8 mouse cellular contexts compared by ENCODE assay signal in the genomic region with DNA sequence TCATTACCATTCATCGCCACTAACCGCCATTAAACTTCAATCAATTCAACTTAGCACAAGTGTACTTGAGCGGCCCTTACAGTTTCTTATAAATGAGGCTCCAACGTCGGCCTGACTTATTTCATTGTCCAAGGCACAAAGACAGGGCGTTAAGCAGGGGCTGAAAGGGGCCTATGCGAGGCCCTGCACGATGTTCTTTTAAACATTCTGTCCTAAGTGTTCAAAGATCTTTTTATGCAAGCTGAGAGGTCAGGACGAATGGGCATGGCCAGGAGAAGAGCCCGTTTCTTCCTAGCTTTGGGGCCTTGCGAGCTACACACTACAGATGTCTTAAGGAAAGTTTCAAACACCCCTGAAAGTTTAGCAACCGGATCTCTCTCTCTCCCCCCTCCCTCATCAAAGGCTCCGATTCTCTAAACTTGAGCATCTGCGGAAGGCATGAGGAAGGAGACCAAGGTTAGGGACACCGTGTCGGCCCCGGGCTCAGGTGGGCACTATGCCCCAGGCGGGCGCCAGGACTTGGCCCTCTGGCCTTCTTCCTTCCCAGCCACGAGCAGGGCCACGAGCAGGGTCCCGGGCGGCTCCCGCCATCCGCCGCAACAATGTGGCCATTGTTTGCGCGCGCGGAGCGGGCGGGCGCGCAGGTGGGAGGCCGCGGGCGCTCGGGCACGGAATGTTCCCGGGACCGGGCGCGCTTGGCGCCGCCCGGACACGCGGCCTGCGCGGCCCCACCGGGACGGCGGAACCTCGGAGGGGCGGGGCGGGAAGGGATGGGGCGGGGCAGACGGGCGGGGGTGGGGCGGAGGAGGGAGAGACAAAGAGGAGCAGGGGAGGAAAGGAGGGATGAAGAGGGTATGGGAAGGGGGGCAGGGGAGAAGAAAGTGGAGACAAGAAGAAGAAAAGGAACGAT. TPM values are rescaled to one million over a fixed set of nuclear protein-coding genes. Genes with fewer than 3 reads are reported as not detected.
DNase-seq lines count a peak whose midpoint lies in the region; ATAC-seq and TF ChIP-seq lines count a peak whose summit lies in the region.

No protein-coding gene starts in this region.

- TF ChIP-seq POLR2A in cortical plate, adult 2 months (IDR thresholded peaks at IDR 0.05; ENCODE audit: extremely low read depth, insufficient read depth, low read length): no peak
- TF ChIP-seq POLR2A in heart, adult 2 months (IDR thresholded peaks at IDR 0.05; ENCODE audit: insufficient read depth, low read depth, low read length): no peak

- peak overlapping the region; percentile 60 for H3K9ac ChIP-seq in heart, adult 2 months (ENCODE audit: low read depth, low read length)
- no peak overlapping the region for H3K9ac ChIP-seq in liver, embryonic 15.5 days

- H3K27me3 ChIP-seq in heart, adult 2 months (ENCODE audit: control insufficient read depth, insufficient read depth, low read length): peaks cover 6% of the 10 kb centered on the region
- H3K27me3 ChIP-seq in liver, embryonic 15.5 days: peaks cover 68% of the 10 kb centered on the region

- H3K4me3 ChIP-seq in cortical plate, adult 2 months (ENCODE audit: insufficient read depth, low read length): no peak overlapping the region
- peak overlapping the region; percentile 46 for H3K4me3 ChIP-seq in heart, adult 2 months
- peak overlapping the region; percentile 48 for H3K4me3 ChIP-seq in liver, embryonic 15.5 days (replicated peaks)

- H3K36me3 ChIP-seq in heart, adult 2 months (ENCODE audit: control insufficient read depth, insufficient read depth, low read length): no peaks in the 10 kb centered on the region
- H3K36me3 ChIP-seq in liver, embryonic 15.5 days (replicated peaks): no peaks in the 10 kb centered on the region

- ATAC-seq in liver, embryonic 15.5 days (ENCODE audit: insufficient read depth): no peak

- H3K27ac ChIP-seq in cortical plate, adult 2 months (ENCODE audit: insufficient read depth, low read length): peak overlapping the region; percentile 90
- H3K27ac ChIP-seq in heart, adult 2 months: peak overlapping the region; percentile 72
- H3K27ac ChIP-seq in liver, embryonic 15.5 days (replicated peaks): no peak overlapping the region

- intact Hi-C loops in heart, adult 2 months (cut with DNase I): no loop called here

- DNase-seq in lung, adult 18-20 months: peak; percentile 16 to 42
- DNase-seq in lung, postnatal 25 days (ENCODE audit: low spot score): no peak
- DNase-seq in heart, adult 2 months: peak; percentile 56 to 60
- DNase-seq in kidney, adult 9 months: peak; percentile 22
- DNase-seq in retina, embryonic 14.5 days (ENCODE audit: low spot score): peak; percentile 66
- no peak for DNase-seq in frontal cortex, adult 2 months (ENCODE audit: extremely low spot score in 1 of 2, low spot score in 1 of 2)

- no peaks in the 10 kb centered on the region for H3K9me3 ChIP-seq in liver, embryonic 15.5 days (replicated peaks)

- no peaks in the 10 kb centered on the region; the same call in 1 of the 2 replicates for H3K4me1 ChIP-seq in cortical plate, adult 2 months (ENCODE audit: control insufficient read depth, insufficient read depth, low read length)
- H3K4me1 ChIP-seq in heart, adult 2 months (ENCODE audit: control insufficient read depth, insufficient read depth, low read length): no peaks in the 10 kb centered on the region; the same call in none of the 2 replicates
- peaks cover 4% of the 10 kb centered on the region; the same call in 1 of the 2 replicates for H3K4me1 ChIP-seq in liver, embryonic 15.5 days (replicated peaks)

- H3K4me2 ChIP-seq in liver, embryonic 15.5 days: peak overlapping the region; percentile 66

- H3K79me2 ChIP-seq in heart, adult 2 months (replicated peaks; ENCODE audit: control insufficient read depth, insufficient read depth, low read length): no peaks in the 10 kb centered on the region

- WGBS in heart, adult 2 months: 12% methylated on average over 50 of the region's 61 CpGs
- 7% methylated on average over 58 of the region's 61 CpGs for WGBS in liver, embryonic 15.5 days (ENCODE audit: insufficient replicate concordance)

- no peak for TF ChIP-seq EP300 in heart, adult 2 months (IDR thresholded peaks at IDR 0.05; ENCODE audit: insufficient read depth, low read depth, low read length)

- TF ChIP-seq CTCF in cortical plate, adult 2 months (IDR thresholded peaks at IDR 0.05; ENCODE audit: extremely low read depth, insufficient read depth, low read length): no peak
- TF ChIP-seq CTCF in heart, adult 2 months (IDR thresholded peaks at IDR 0.05): no peak

RNA-seq across cellular contexts. Expression of gene Gli2, which starts 5.7 kb away (rescaled TPM):
- polyA plus RNA-seq in cortical plate, adult 2 months (2012; rRNA removed): 1.6 and 1.8 TPM in 2 replicates
- 1 to 10 TPM; 1.0 to 1.2 TPM for total RNA-seq in heart, adult 2 months (2021)
- 2.1 and 2.6 TPM in 2 replicates for polyA plus RNA-seq in heart, adult 2 months (2012; rRNA removed)
- 0.26 and 0.35 TPM in 2 replicates for polyA plus RNA-seq in liver, embryonic 15.5 days (2015; fragmentation: Nextera tagmentation; extraction: Ambion mirVana)
- 1.6 and 2.2 TPM in 2 replicates for polyA plus RNA-seq in frontal cortex, adult 2 months (2012; rRNA removed)

Comparison
In these comparisons a context has a peak if more than half of its experiments do, and no peak if none do; other contexts are left out.
1. DNase-seq: peak in lung, adult 18-20 months (2 of 2), heart, adult 2 months (2 of 2), kidney, adult 9 months (single experiment) and retina, embryonic 14.5 days (single experiment); none in lung, postnatal 25 days (single experiment) and frontal cortex, adult 2 months (0 of 2).